Mouse (Mus musculus): ENCODE data around the gene Nog.

DNA sequence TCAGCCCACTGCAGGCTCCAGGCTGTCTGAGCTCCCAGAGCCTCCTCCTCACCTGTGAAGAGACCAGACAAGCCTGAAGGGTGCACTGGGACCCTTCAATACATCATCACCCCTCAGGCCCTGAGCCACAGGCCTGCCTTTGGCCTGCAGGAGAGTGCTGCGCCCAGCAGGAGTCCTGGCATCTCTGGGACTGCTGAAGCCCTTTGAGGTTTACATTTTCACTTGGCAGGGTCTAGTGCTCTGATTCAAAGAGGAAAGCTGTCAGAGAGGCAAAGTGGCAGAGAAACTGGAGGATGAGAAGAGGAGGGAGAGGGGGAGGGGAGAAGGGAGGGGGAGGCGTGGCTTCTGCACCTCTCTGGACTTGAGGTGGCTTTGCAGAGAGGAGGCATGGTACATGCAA is 44.2 kb downstream of the Nog start:
- TF ChIP-seq POLR2A (IDR thresholded peaks at IDR 0.05; ENCODE audit: insufficient read depth, low read depth, low read length) (no peak), CTCF (IDR thresholded peaks at IDR 0.05) (no peak), EP300 (IDR thresholded peaks at IDR 0.05; ENCODE audit: insufficient read depth, low read depth, low read length) (no peak)
